Mouse (Mus musculus) hindbrain, embryonic 11.5 days (tissue): ENCODE results near the gene Adgrb2. TPM values are rescaled to one million over a fixed set of nuclear protein-coding genes. Genes with fewer than 3 reads are reported as not detected.

Source experiments
- ATAC-seq: fragments of 200-750 bp; cut with Nextera tagmentation; 2 replicates; pipeline ENCODE4 v1.8.0; 2017; ENCODE audit warnings: mild to moderate bottlenecking, moderate TSS enrichment, moderate library complexity; ENCODE audit not compliant: low FRiP score
- DNase-seq: peaks from one replicate; pipeline ENCODE4 v3.0.0-alpha.2; 2015; ENCODE audit warnings: low spot score
- H3K27ac ChIP-seq: fragments of 300-500 bp; sonication (generic); 2 replicates; pipeline ENCODE4 v1.5.1; 2014; ENCODE audit warnings: mild to moderate bottlenecking, low read depth, low read length
- H3K27me3 ChIP-seq: fragments of 300-500 bp; sonication (generic); 2 replicates; pipeline ENCODE4 v1.6.1; 2014; ENCODE audit warnings: mild to moderate bottlenecking, low read length, moderate library complexity, mixed read lengths; ENCODE audit not compliant: control insufficient read depth, insufficient read depth
- H3K36me3 ChIP-seq: fragments of 300-500 bp; sonication (generic); 2 replicates; pipeline ENCODE4 v1.6.1; 2014; ENCODE audit warnings: mild to moderate bottlenecking, low read length, moderate library complexity, mixed read lengths; ENCODE audit not compliant: control insufficient read depth, insufficient read depth
- H3K4me1 ChIP-seq: fragments of 300-500 bp; sonication (generic); replicated peaks from 2 replicates; pipeline ENCODE4 v1.6.1; 2014; ENCODE audit warnings: low read length, mixed read lengths; ENCODE audit not compliant: control insufficient read depth, insufficient read depth
- H3K4me2 ChIP-seq: fragments of 300-500 bp; sonication (generic); replicated peaks from 2 replicates; pipeline ENCODE4 v1.6.1; 2014; ENCODE audit warnings: mild to moderate bottlenecking, low read depth, low read length
- H3K4me3 ChIP-seq: fragments of 300-500 bp; sonication (generic); 2 replicates; pipeline ENCODE4 v1.5.1; 2014; ENCODE audit warnings: low read depth, low read length
- H3K9ac ChIP-seq: fragments of 300-500 bp; sonication (generic); 2 replicates; pipeline ENCODE4 v1.6.1; 2014; ENCODE audit warnings: low read depth, low read length
- H3K9me3 ChIP-seq: fragments of 300-500 bp; sonication (generic); 2 replicates; pipeline ENCODE4 v1.6.1; 2016; ENCODE audit warnings: low read length; ENCODE audit not compliant: control insufficient read depth
- WGBS: fragments of 180-500 bp; shearing (Covaris S2); extraction: QIAGEN DNeasy Blood & Tissue Kit; methylation state at CpG from one replicate; pipeline ENCODE4 v1.1.7; 2014; 5-methylcytosine and 5-hydroxymethylcytosine counted together
- polyA plus RNA-seq: library from polyadenylated mRNA; unstranded; fragments of >200 nt; fragmentation: Nextera tagmentation; extraction: Ambion mirVana; gene quantifications from 2 replicates; pipeline ENCODE4 v1.2.1, GENCODE M21; 2014

Gene Adgrb2
- polyA plus RNA-seq, 1 experiment from 2014 or later = 6.3 TPM

GRCm38 (mm10) chr4:130033496-130033895, 48.8 kb downstream of the Adgrb2 start:
- Histone ChIP-seq H3K27me3 (0 out of 2 replicates have a peak, but pooled peaks cover 6% of the 10 kb centered on the region), H3K27ac (peak overlapping the region; percentile 60), H3K36me3 (no peaks in the 10 kb centered on the region), H3K4me1 (peaks cover 8% of the 10 kb centered on the region), H3K9me3 (no peaks in the 10 kb centered on the region), H3K9ac (no peak overlapping the region), H3K4me2 (no peak overlapping the region), H3K4me3 (no peak overlapping the region)
- no peak for DNase-seq
- ATAC-seq = peak; percentile 73
- WGBS = 47% methylated on average over 7 of the region's 7 CpGs

- Histone ChIP-seq H3K9ac (no peak overlapping the region), H3K27ac (no peak overlapping the region), H3K27me3 (0 out of 2 replicates have a peak, but pooled peaks cover 6% of the 10 kb centered on the region), H3K36me3 (no peaks in the 10 kb centered on the region), H3K4me1 (peaks cover 8% of the 10 kb centered on the region), H3K9me3 (no peaks in the 10 kb centered on the region), H3K4me3 (no peak overlapping the region), H3K4me2 (no peak overlapping the region)
- WGBS = 7% methylated on average over 5 of the region's 8 CpGs
- DNase-seq (peak; percentile 74), ATAC-seq (peak; percentile 38; the same call in 1 of the 2 replicates)
These were observed 51.4 kb downstream of the Adgrb2 start for GRCm38 (mm10) chr4:130036112-130036511.

- no peak overlapping the region for H3K9ac ChIP-seq
- H3K27me3 ChIP-seq = 0 out of 2 replicates have a peak, but pooled peaks cover 6% of the 10 kb centered on the region
- 0 out of 2 replicates have a peak overlapping the region, but pooled peaks have one; percentile 3 for H3K4me2 ChIP-seq
- ATAC-seq (peak; percentile 30; the same call in 1 of the 2 replicates), DNase-seq (no peak)
- no peak overlapping the region for H3K27ac ChIP-seq
- WGBS = 14% methylated on average over 22 of the region's 23 CpGs
- H3K9me3 ChIP-seq = no peaks in the 10 kb centered on the region
- H3K4me3 ChIP-seq = no peak overlapping the region
- peaks cover 8% of the 10 kb centered on the region for H3K4me1 ChIP-seq
- no peaks in the 10 kb centered on the region for H3K36me3 ChIP-seq
These were observed 52.1 kb downstream of the Adgrb2 start for GRCm38 (mm10) chr4:130036573-130037401.

GRCm38 (mm10) chr4:130039351-130039750, 54.7 kb downstream of the Adgrb2 start:
- Histone ChIP-seq H3K9me3 (no peaks in the 10 kb centered on the region), H3K4me3 (no peak overlapping the region), H3K4me1 (peaks cover 3% of the 10 kb centered on the region), H3K9ac (no peak overlapping the region), H3K27ac (no peak overlapping the region), H3K4me2 (no peak overlapping the region), H3K36me3 (no peaks in the 10 kb centered on the region), H3K27me3 (0 out of 2 replicates have a peak, but pooled peaks cover 6% of the 10 kb centered on the region)
- no peak for ATAC-seq
- 47% methylated on average over 5 of the region's 5 CpGs for WGBS
- no peak for DNase-seq

GRCm38 (mm10) chr4:130041076-130041475, 56.4 kb downstream of the Adgrb2 start:
- Histone ChIP-seq H3K27ac (no peak overlapping the region), H3K9ac (no peak overlapping the region), H3K4me3 (no peak overlapping the region), H3K4me2 (no peak overlapping the region), H3K27me3 (peaks cover 9% of the 10 kb centered on the region), H3K4me1 (peaks cover 3% of the 10 kb centered on the region), H3K9me3 (no peaks in the 10 kb centered on the region), H3K36me3 (no peaks in the 10 kb centered on the region)
- no peak for ATAC-seq
- DNase-seq = no peak
- 90% methylated on average over 11 of the region's 11 CpGs for WGBS

- no peaks in the 10 kb centered on the region for H3K36me3 ChIP-seq
- H3K4me1 ChIP-seq = peaks cover 9% of the 10 kb centered on the region
- ATAC-seq (no peak), DNase-seq (no peak)
- peaks cover 5% of the 10 kb centered on the region for H3K27me3 ChIP-seq
- 73% methylated on average over 9 of the region's 9 CpGs for WGBS
- no peak overlapping the region for H3K27ac ChIP-seq
- no peak overlapping the region for H3K4me2 ChIP-seq
- no peaks in the 10 kb centered on the region for H3K9me3 ChIP-seq
- H3K4me3 ChIP-seq = no peak overlapping the region
- H3K9ac ChIP-seq = no peak overlapping the region
These were observed 59.5 kb downstream of the Adgrb2 start for GRCm38 (mm10) chr4:130044211-130044610.

- DNase-seq (no peak), ATAC-seq (no peak)
- H3K36me3 ChIP-seq = no peaks in the 10 kb centered on the region
- no peak overlapping the region for H3K4me3 ChIP-seq
- H3K9me3 ChIP-seq = no peaks in the 10 kb centered on the region
- H3K27me3 ChIP-seq = peaks cover 5% of the 10 kb centered on the region
- H3K27ac ChIP-seq = no peak overlapping the region
- no peak overlapping the region for H3K9ac ChIP-seq
- peaks cover 9% of the 10 kb centered on the region for H3K4me1 ChIP-seq
- no peak overlapping the region for H3K4me2 ChIP-seq
- 16% methylated on average over 14 of the region's 14 CpGs for WGBS
These were observed 60.9 kb downstream of the Adgrb2 start for GRCm38 (mm10) chr4:130045609-130046008.

- Histone ChIP-seq H3K27me3 (peaks cover 5% of the 10 kb centered on the region), H3K9me3 (no peaks in the 10 kb centered on the region), H3K4me2 (peak within 1 kb of the TSS; percentile 74), H3K4me3 (peak within 1 kb of the TSS; percentile 30), H3K36me3 (no peaks in the 10 kb centered on the region), H3K9ac (peak within 1 kb of the TSS; percentile 40), H3K27ac (peak within 1 kb of the TSS; percentile 59), H3K4me1 (peaks cover 9% of the 10 kb centered on the region)
- ATAC-seq (peak; percentile 69), DNase-seq (peak; percentile 74)
- 2% methylated on average over 39 of the region's 46 CpGs for WGBS
These were observed 62.9 kb downstream of the Adgrb2 start, which contains the start of gene Col16a1 for GRCm38 (mm10) chr4:130047331-130048202. Gene Col16a1, plus strand, starts transcription at chr4:130047840.
